Mouse (Mus musculus): ENCODE results near the gene Stip1. TPM values are rescaled to one million over a fixed set of nuclear protein-coding genes. Genes with fewer than 3 reads are reported as not detected.
"Not testable (repeated sequence)": the region's sequence is repeated elsewhere in the genome, so short reads cannot be mapped to it uniquely, and the experiment has no call there.

Gene Stip1
- polyA plus RNA-seq, 1 experiment from 2014 or later, result 51.8 TPM

DNA sequence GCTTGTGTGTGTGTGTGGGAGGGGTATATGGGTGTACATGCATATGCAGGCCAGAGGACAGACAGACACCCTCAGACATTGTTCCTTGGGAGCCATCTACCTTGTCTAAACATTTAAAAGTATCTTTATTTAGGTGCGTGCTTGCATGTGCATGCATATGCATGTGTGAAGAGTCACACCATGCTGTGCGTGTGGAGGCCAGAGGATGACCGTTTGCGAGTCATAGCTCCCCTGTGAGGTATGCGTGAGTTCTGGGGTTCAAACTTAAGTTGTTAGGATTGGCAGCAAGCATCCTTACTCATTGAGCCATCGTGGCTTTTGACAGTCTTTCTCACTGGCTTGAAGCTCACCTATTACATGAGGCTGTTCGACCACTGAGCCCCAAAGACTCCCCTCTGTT is 38.5 kb upstream of the Stip1 start:
- ATAC-seq (no peak), DNase-seq (ENCODE audit: low spot score) (no peak)
- 84% methylated on average over 7 of the region's 7 CpGs for WGBS

GRCm38 (mm10) chr19:7077666-7078065 is 37.9 kb upstream of the Stip1 start:
- H3K36me3 ChIP-seq (ENCODE audit: insufficient read depth, low read length), result no peaks in the 10 kb centered on the region
- H3K4me3 ChIP-seq (ENCODE audit: low read depth, low read length), result no peak overlapping the region
- H3K27ac ChIP-seq (ENCODE audit: low read length), result no peak overlapping the region
- 61% methylated on average over 9 of the region's 9 CpGs for WGBS
- ATAC-seq (no peak), DNase-seq (ENCODE audit: low spot score) (no peak)
- no peak for TF ChIP-seq CTCF (IDR thresholded peaks at IDR 0.05)
- no peak for TF ChIP-seq EP300 (IDR thresholded peaks at IDR 0.05)
- no peak overlapping the region for H3K4me2 ChIP-seq (replicated peaks; ENCODE audit: low read depth, low read length)
- H3K27me3 ChIP-seq (replicated peaks; ENCODE audit: insufficient read depth, low read length), result no peaks in the 10 kb centered on the region
- H3K4me1 ChIP-seq (ENCODE audit: insufficient read depth, low read depth, low read length), result no peaks in the 10 kb centered on the region
- H3K9me3 ChIP-seq (ENCODE audit: low read length), result no peaks in the 10 kb centered on the region
- no peak overlapping the region for H3K9ac ChIP-seq (replicated peaks; ENCODE audit: low read depth)

More for the DNA sequence above, 38.5 kb upstream of the Stip1 start:
- Histone ChIP-seq H3K27ac (ENCODE audit: low read length) (no peak overlapping the region), H3K27me3 (replicated peaks; ENCODE audit: insufficient read depth, low read length) (no peaks in the 10 kb centered on the region), H3K9ac (replicated peaks; ENCODE audit: low read depth) (no peak overlapping the region), H3K4me3 (ENCODE audit: low read depth, low read length) (no peak overlapping the region), H3K9me3 (ENCODE audit: low read length) (no peaks in the 10 kb centered on the region), H3K4me1 (ENCODE audit: insufficient read depth, low read depth, low read length) (no peaks in the 10 kb centered on the region), H3K36me3 (ENCODE audit: insufficient read depth, low read length) (no peaks in the 10 kb centered on the region), H3K4me2 (replicated peaks; ENCODE audit: low read depth, low read length) (no peak overlapping the region)
- no peak for TF ChIP-seq EP300 (IDR thresholded peaks at IDR 0.05)
- no peak for TF ChIP-seq CTCF (IDR thresholded peaks at IDR 0.05)

DNA sequence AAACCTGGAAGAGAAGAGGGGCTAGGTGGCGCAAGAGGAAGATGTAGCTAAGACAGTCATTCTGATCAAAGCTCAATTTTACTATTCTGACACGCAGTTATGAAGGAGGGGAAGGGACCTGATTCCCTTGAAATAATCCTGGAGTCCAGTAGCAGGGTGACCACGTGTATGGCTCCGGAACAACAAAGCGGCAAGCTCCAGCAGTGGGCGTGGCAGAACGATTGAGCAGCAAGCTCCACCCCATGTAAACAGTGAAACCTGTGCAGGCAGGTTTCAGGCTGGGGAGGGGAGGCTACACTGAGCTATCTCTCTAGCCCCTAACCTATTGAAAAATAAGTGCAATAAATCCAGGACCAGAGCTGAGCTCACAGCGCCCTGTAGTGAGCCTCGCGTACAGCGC is 35.6 kb upstream of the Stip1 start:
- not testable (repeated sequence) for H3K9ac ChIP-seq (replicated peaks; ENCODE audit: low read depth); H3K4me2 ChIP-seq (replicated peaks; ENCODE audit: low read depth, low read length); H3K27ac ChIP-seq (ENCODE audit: low read length); H3K9me3 ChIP-seq (ENCODE audit: low read length); H3K4me3 ChIP-seq (ENCODE audit: low read depth, low read length); H3K27me3 ChIP-seq (replicated peaks; ENCODE audit: insufficient read depth, low read length); ATAC-seq; DNase-seq (ENCODE audit: low spot score); H3K4me1 ChIP-seq (ENCODE audit: insufficient read depth, low read depth, low read length); H3K36me3 ChIP-seq (ENCODE audit: insufficient read depth, low read length)
- WGBS, result 77% methylated on average over 11 of the region's 11 CpGs

- no peak overlapping the region for H3K4me3 ChIP-seq (ENCODE audit: low read depth, low read length)
- H3K36me3 ChIP-seq (ENCODE audit: insufficient read depth, low read length), result no peaks in the 10 kb centered on the region
- H3K27me3 ChIP-seq (replicated peaks; ENCODE audit: insufficient read depth, low read length), result no peaks in the 10 kb centered on the region
- no peak overlapping the region for H3K4me2 ChIP-seq (replicated peaks; ENCODE audit: low read depth, low read length)
- DNase-seq (ENCODE audit: low spot score), result no peak
- no peak overlapping the region for H3K27ac ChIP-seq (ENCODE audit: low read length)
- H3K4me1 ChIP-seq (ENCODE audit: insufficient read depth, low read depth, low read length), result no peaks in the 10 kb centered on the region
- ATAC-seq, result no peak
- 66% methylated on average over 12 of the region's 12 CpGs for WGBS
- no peak for TF ChIP-seq CTCF (IDR thresholded peaks at IDR 0.05)
- TF ChIP-seq EP300 (IDR thresholded peaks at IDR 0.05), result no peak
- no peaks in the 10 kb centered on the region for H3K9me3 ChIP-seq (ENCODE audit: low read length)
- H3K9ac ChIP-seq (replicated peaks; ENCODE audit: low read depth), result no peak overlapping the region
Observed at GRCm38 (mm10) chr19:7073997-7074781, 34.4 kb upstream of the Stip1 start.

DNA sequence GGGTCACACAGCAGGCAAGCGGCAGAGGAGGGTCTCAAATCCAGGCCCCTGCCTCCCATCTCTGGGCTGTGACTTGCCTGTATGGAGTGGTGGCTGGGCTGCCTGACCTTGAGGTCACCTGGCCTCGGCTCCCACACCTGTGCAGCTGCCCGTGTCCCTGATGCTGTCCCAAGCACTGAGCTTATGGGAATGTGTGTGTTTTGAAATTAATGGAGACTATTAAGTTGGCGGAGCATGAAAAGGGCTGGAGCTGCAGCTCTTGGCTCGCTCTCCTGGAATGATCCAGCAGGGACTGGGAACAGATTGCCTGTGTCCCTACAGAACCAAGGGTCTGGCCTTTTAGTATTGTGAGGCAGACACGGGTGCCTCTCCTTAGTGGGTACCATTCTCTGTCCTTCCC is 32.5 kb upstream of the Stip1 start:
- Histone ChIP-seq H3K36me3 (ENCODE audit: insufficient read depth, low read length) (no peaks in the 10 kb centered on the region), H3K27ac (ENCODE audit: low read length) (no peak overlapping the region), H3K9me3 (ENCODE audit: low read length) (no peaks in the 10 kb centered on the region), H3K4me3 (ENCODE audit: low read depth, low read length) (no peak overlapping the region), H3K4me1 (ENCODE audit: insufficient read depth, low read depth, low read length) (no peaks in the 10 kb centered on the region), H3K27me3 (replicated peaks; ENCODE audit: insufficient read depth, low read length) (no peaks in the 10 kb centered on the region), H3K9ac (replicated peaks; ENCODE audit: low read depth) (no peak overlapping the region), H3K4me2 (replicated peaks; ENCODE audit: low read depth, low read length) (no peak overlapping the region)
- TF ChIP-seq EP300 (IDR thresholded peaks at IDR 0.05) (no peak), CTCF (IDR thresholded peaks at IDR 0.05) (no peak)
- DNase-seq (ENCODE audit: low spot score) (no peak), ATAC-seq (no peak)
- WGBS, result 59% methylated on average over 6 of the region's 6 CpGs

- ATAC-seq, result no peak
- TF ChIP-seq EP300 (IDR thresholded peaks at IDR 0.05) (no peak), CTCF (IDR thresholded peaks at IDR 0.05) (no peak)
- WGBS, result 23% methylated on average over 4 of the region's 4 CpGs
- Histone ChIP-seq H3K36me3 (ENCODE audit: insufficient read depth, low read length) (no peaks in the 10 kb centered on the region), H3K4me2 (replicated peaks; ENCODE audit: low read depth, low read length) (no peak overlapping the region), H3K9ac (replicated peaks; ENCODE audit: low read depth) (no peak overlapping the region), H3K27ac (ENCODE audit: low read length) (no peak overlapping the region), H3K4me1 (ENCODE audit: insufficient read depth, low read depth, low read length) (peaks cover 4% of the 10 kb centered on the region; the same call in 1 of the 2 replicates), H3K4me3 (ENCODE audit: low read depth, low read length) (no peak overlapping the region), H3K9me3 (ENCODE audit: low read length) (no peaks in the 10 kb centered on the region), H3K27me3 (replicated peaks; ENCODE audit: insufficient read depth, low read length) (no peaks in the 10 kb centered on the region)
- DNase-seq (ENCODE audit: low spot score), result no peak
Observed at GRCm38 (mm10) chr19:7070775-7071174, 31.0 kb upstream of the Stip1 start.
